Mouse (Mus musculus) midbrain, embryonic 16.5 days (tissue): ENCODE results near the gene Mpc2. TPM values are rescaled to one million over a fixed set of nuclear protein-coding genes. Genes with fewer than 3 reads are reported as not detected.

Experiments used
- ATAC-seq: fragments of 200-750 bp; cut with Nextera tagmentation; 2 replicates; pipeline ENCODE4 v1.8.0; 2017; ENCODE audit warnings: moderate TSS enrichment
- H3K27ac ChIP-seq: fragments of 300-500 bp; sonication (generic); 2 replicates; pipeline ENCODE4 v1.5.1; 2014; ENCODE audit warnings: mild to moderate bottlenecking, low read length, mixed read lengths
- H3K27me3 ChIP-seq: fragments of 300-500 bp; sonication (generic); 2 replicates; pipeline ENCODE4 v1.6.1; 2014; ENCODE audit warnings: low read depth, low read length, mixed read lengths; ENCODE audit not compliant: control insufficient read depth, insufficient read depth
- H3K36me3 ChIP-seq: fragments of 300-500 bp; sonication (generic); 2 replicates; pipeline ENCODE4 v1.6.1; 2014; ENCODE audit warnings: mild to moderate bottlenecking, low read length, moderate library complexity, mixed read lengths; ENCODE audit not compliant: control insufficient read depth, insufficient read depth
- H3K4me1 ChIP-seq: fragments of 300-500 bp; sonication (generic); 2 replicates; pipeline ENCODE4 v1.6.1; 2014; ENCODE audit warnings: mild to moderate bottlenecking, low read length, mixed read lengths; ENCODE audit not compliant: control insufficient read depth, insufficient read depth
- H3K4me2 ChIP-seq: fragments of 300-500 bp; sonication (generic); 2 replicates; pipeline ENCODE4 v1.6.1; 2014; ENCODE audit warnings: mild to moderate bottlenecking, low read length, mixed read lengths
- H3K4me3 ChIP-seq: fragments of 300-500 bp; sonication (generic); 2 replicates; pipeline ENCODE4 v1.5.1; 2014; ENCODE audit warnings: low read depth, mild to moderate bottlenecking, low read length, moderate library complexity, mixed read lengths
- H3K9ac ChIP-seq: fragments of 300-500 bp; sonication (generic); 2 replicates; pipeline ENCODE4 v1.6.1; 2014; ENCODE audit warnings: low read depth, low read length, mixed read lengths
- H3K9me3 ChIP-seq: fragments of 300-500 bp; sonication (generic); replicated peaks from 2 replicates; pipeline ENCODE4 v1.6.1; 2014; ENCODE audit warnings: mild to moderate bottlenecking, low read length, mixed read lengths; ENCODE audit not compliant: control insufficient read depth, poor library complexity, severe bottlenecking
- WGBS: fragments of 180-500 bp; shearing (Covaris S2); extraction: QIAGEN DNeasy Blood & Tissue Kit; methylation state at CpG from one replicate; pipeline ENCODE4 v1.1.7; 2014; 5-methylcytosine and 5-hydroxymethylcytosine counted together
- polyA plus RNA-seq: library from polyadenylated mRNA; unstranded; fragments of >200 nt; fragmentation: Nextera tagmentation; extraction: Ambion mirVana; gene quantifications from 2 replicates; pipeline ENCODE4 v1.2.1, GENCODE M21; 2015

Gene Mpc2
- polyA plus RNA-seq, 1 experiment from 2014 or later: 215 TPM

DNA sequence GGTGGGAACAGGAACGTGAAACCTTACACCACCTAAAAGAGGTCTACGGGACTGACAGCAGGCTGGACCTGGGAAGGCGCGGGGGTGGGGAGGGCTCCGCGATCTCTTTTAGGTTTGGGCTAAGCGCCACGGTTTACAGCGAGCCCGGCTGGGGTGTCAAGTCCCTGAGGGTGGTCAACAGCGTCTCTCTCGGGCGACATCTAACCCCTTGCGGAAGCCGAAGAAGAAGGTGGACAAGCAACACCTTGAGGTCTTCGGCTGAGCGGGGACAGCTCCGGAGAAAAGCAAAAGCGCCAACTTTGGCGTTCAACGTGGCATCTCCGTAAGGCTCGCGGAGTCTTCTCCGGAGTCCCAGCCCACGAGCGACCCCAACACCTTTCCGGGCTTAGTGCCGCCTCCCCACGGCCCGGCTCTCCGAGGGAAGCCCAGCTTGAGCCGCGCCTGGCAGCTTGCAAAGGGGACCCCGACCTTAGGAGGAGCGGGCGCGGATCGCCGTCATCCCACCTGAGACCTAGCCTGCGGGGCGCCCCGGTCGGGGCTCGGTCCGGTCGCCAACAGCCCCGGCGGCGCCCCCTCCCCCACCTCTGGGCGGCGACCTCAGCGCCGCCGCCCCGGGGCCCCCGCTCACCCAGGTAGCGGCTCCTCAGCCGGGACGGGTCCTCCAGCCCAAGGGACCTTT is 795 bp upstream of the Mpc2 start:
- Histone ChIP-seq H3K36me3 (no peaks in the 10 kb centered on the region), H3K27me3 (no peaks in the 10 kb centered on the region), H3K4me3 (peak overlapping the region; percentile 97), H3K4me1 (peaks cover 21% of the 10 kb centered on the region), H3K9me3 (no peaks in the 10 kb centered on the region), H3K27ac (peak overlapping the region; percentile 98), H3K9ac (peak overlapping the region; percentile 85), H3K4me2 (peak overlapping the region; percentile 82)
- peak; percentile 0 for ATAC-seq
- under 1% methylated on average over 60 of the region's 60 CpGs for WGBS

DNA sequence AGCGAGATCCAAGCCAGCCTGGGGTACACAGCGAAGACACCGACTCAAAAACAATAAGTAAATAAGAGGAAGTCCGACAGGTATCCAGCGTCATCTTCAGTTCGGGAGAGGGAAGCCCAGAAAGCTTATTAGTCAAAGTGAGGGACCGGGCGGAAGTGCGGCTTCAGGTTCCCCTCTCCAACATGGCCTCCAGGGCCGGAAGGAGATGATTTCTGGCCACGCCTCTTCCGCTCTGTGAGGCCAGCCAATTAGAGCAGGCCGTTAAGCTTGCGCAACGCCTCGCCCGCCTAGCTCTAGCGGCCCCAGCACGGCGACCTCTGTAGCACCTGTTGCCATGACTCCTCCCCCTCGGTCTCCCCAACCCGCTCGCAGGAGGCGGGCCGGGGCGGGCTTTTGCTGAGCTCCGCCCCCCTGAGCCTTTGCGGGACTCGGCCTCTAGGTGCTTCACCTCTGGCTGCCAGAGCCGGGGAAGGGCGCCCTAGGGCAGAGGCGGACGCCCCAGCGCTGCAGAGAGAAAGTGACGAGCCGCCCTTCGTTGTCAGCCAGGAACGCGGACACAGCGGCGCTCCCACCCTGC is 452 bp downstream of the Mpc2 start:
- under 1% methylated on average over 41 of the region's 41 CpGs for WGBS
- peaks cover 21% of the 10 kb centered on the region for H3K4me1 ChIP-seq
- H3K27ac ChIP-seq: peak overlapping the region; percentile 98
- H3K27me3 ChIP-seq: no peaks in the 10 kb centered on the region
- ATAC-seq: peak; percentile 98
- H3K9me3 ChIP-seq: no peaks in the 10 kb centered on the region
- peak overlapping the region; percentile 85 for H3K9ac ChIP-seq
- H3K4me3 ChIP-seq: peak overlapping the region; percentile 97
- no peaks in the 10 kb centered on the region for H3K36me3 ChIP-seq
- peak overlapping the region; percentile 72 for H3K4me2 ChIP-seq

DNA sequence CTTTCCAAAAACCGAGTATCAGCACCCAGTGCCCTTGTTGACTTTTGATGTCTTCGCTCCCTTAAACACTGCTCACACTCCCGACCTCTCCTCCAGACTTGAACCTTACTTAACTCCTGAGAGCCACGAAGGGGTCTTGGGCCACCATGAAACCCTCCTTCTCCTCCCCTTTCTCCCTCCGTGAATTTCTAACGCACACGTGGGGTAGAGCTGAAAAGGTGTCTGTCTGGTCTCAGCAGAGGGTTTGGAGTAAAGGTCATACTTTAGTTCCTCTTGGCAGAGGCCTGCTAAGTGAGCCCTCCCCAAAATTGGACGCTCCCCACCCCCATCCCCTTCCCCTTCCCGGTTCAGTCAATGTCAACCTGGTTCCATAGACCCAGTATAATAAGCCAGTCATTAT is 1.2 kb downstream of the Mpc2 start:
- Histone ChIP-seq H3K27ac (peak overlapping the region; percentile 80), H3K36me3 (no peaks in the 10 kb centered on the region)
- WGBS: 2% methylated on average over 9 of the region's 9 CpGs

DNA sequence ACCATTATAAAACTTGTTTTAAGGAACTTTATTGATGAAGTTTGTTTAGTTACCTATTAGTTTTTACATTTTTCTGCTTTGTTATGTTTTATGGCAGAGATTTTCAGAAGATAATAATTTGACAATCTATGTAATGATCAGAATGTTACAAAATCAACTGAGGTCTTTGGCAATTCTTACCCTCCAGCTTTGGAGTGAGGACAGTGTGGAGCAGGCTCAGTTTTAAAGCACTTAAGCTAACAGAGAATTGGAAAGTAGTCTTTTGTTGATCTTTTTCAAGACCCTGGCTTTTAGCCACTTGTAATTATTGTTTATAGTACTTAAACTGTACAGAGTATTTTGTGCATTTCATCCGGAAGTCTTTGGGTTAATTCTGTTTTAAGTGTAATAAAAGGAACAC is 2.4 kb downstream of the Mpc2 start:
- no peak overlapping the region for H3K4me2 ChIP-seq
- WGBS: 85% methylated on average over 1 of the region's 1 CpGs
- H3K27me3 ChIP-seq: no peaks in the 10 kb centered on the region

More for the DNA sequence above, 1.2 kb downstream of the Mpc2 start:
- Histone ChIP-seq H3K9ac (peak overlapping the region; percentile 80), H3K4me1 (peaks cover 21% of the 10 kb centered on the region), H3K27me3 (no peaks in the 10 kb centered on the region), H3K4me3 (peak overlapping the region; percentile 97), H3K9me3 (no peaks in the 10 kb centered on the region), H3K4me2 (peak overlapping the region; percentile 72)
- ATAC-seq: no peak

DNA sequence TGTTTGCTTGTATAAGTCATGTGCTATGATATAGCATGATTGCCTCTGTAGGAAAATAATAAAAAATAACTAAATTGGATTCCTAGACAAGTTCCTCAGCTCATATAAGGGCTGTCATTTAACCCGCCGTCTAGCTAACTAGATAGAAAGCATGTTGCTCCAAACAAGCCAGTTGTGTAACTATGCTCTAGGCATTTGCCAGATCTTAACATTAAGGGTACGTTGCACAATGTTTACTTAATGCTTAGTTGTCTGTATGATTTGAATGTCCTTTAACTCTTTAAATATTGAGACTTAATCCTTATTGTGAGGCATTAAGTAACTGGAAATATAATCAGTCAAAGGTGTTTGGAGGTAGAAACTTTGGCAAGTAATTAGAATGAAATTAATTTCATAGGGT is 4.1 kb downstream of the Mpc2 start:
- 92% methylated on average over 3 of the region's 3 CpGs for WGBS

More for the DNA sequence above, 2.4 kb downstream of the Mpc2 start:
- Histone ChIP-seq H3K4me1 (peaks cover 20% of the 10 kb centered on the region), H3K4me3 (no peak overlapping the region), H3K9me3 (no peaks in the 10 kb centered on the region), H3K27ac (no peak overlapping the region), H3K36me3 (no peaks in the 10 kb centered on the region), H3K9ac (no peak overlapping the region)
- no peak for ATAC-seq

DNA sequence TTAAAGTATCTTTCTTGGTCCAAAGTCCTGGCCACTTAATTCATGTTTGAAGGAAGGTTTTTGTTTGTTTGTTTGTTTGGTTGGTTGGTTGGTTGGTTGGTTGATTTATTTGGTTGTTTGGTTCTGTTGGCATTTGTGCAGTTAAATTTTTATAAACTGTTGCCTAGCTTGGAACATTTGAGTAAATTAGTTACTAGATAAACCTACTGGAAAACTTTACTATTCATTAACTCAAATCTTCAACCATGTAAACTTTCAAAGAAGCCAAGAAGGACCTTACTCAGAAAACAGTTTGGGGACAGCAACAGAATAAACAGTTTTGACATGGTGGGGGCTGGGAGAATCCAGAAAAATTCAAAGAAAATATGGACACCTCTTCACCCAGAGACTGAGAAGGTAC is 8.5 kb downstream of the Mpc2 start:
- ATAC-seq: no peak

More for the DNA sequence above, 4.1 kb downstream of the Mpc2 start:
- H3K36me3 ChIP-seq: no peaks in the 10 kb centered on the region
- no peak for ATAC-seq
- H3K9ac ChIP-seq: no peak overlapping the region
- no peaks in the 10 kb centered on the region for H3K27me3 ChIP-seq
- H3K4me2 ChIP-seq: no peak overlapping the region
- no peaks in the 10 kb centered on the region for H3K9me3 ChIP-seq
- peaks cover 7% of the 10 kb centered on the region for H3K4me1 ChIP-seq
- no peak overlapping the region for H3K4me3 ChIP-seq
- H3K27ac ChIP-seq: no peak overlapping the region

DNA sequence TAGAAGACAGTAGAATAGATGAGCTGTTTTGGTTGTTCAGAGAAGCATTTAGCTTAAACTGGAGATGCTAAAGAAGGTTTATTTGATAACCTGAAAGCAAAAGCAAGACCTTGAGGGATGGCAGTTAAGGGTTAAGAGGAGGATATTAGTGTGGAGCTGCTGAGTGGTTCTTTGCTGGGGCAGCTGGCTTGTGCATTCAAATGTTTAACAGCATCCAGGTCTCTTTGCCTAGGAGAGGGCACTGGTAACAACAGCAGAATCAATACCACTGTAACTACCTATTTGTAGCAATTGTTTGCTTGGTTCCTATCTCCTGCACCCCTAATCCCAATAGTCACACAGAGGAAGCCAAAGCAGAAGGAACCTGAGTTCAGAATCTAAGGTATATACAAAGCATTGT is 9.3 kb downstream of the Mpc2 start:
- Histone ChIP-seq H3K4me1 (no peaks in the 10 kb centered on the region), H3K27me3 (no peaks in the 10 kb centered on the region), H3K27ac (no peak overlapping the region), H3K9ac (no peak overlapping the region), H3K4me2 (no peak overlapping the region), H3K36me3 (no peaks in the 10 kb centered on the region), H3K4me3 (no peak overlapping the region), H3K9me3 (no peaks in the 10 kb centered on the region)
- no peak for ATAC-seq

More for the DNA sequence above, 8.5 kb downstream of the Mpc2 start:
- H3K36me3 ChIP-seq: no peaks in the 10 kb centered on the region
- H3K9me3 ChIP-seq: no peaks in the 10 kb centered on the region
- no peaks in the 10 kb centered on the region for H3K27me3 ChIP-seq
- no peak overlapping the region for H3K27ac ChIP-seq
- no peak overlapping the region for H3K4me3 ChIP-seq
- no peaks in the 10 kb centered on the region for H3K4me1 ChIP-seq
- H3K9ac ChIP-seq: no peak overlapping the region
- no peak overlapping the region for H3K4me2 ChIP-seq

DNA sequence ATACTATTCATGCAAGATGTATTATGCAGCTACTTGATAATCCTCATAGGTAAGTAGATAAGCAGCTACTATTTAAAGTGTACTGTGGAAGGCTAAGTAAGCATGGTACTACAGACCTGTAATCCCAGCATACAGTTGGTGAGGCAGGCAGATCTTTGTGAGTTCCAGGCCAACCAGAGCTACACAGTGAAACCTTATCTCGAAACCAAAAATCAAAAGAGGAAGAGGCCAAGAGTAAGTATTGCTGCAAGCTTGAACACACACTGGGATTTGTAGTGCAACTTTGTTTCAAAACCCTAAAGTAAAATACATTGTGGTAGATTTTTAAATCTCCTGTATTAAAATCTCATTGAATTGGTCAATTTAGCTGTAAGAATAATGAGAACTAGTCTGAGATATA is 11.1 kb downstream of the Mpc2 start:
- Histone ChIP-seq H3K4me3 (no peak overlapping the region), H3K9me3 (no peaks in the 10 kb centered on the region), H3K9ac (no peak overlapping the region), H3K27me3 (no peaks in the 10 kb centered on the region), H3K27ac (no peak overlapping the region), H3K4me1 (no peaks in the 10 kb centered on the region), H3K36me3 (no peaks in the 10 kb centered on the region), H3K4me2 (no peak overlapping the region)
- no peak for ATAC-seq
- WGBS: 97% methylated on average over 1 of the region's 1 CpGs

DNA sequence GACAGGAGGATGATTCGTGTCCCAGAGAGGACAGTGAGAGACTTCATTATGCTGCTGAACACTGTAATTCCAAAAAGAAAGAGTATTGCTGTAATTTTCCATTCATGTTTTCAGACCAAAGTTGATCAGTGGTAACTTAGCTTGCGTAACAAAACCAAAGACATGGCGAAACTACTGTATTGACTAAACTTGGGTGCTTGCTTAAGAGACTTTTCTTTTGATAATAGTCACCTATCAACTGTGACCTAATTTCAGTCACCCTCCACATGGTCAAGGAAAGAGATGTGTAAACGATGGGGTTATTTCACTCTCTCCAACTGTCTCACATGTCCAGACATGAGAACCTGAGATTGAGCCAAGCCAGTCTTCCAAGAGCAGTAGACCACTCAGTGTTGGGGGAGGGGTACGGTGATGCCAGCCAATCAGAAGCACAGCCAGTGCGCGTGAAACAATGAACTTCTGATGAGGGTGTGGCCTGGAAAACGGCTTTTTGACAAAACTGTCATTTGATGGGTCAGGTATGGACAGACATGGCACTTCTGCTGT is 24.3 kb downstream of the Mpc2 start, which contains the start of gene Adcy10:
Gene Adcy10, plus strand, starts transcription at position 496 of the 546 bp plus-strand sequence.
- WGBS: 94% methylated on average over 8 of the region's 8 CpGs
- no peaks in the 10 kb centered on the region for H3K27me3 ChIP-seq
- no peak for ATAC-seq

More for the DNA sequence above, 24.3 kb downstream of the Mpc2 start, which contains the start of gene Adcy10:
- no peak within 1 kb of the TSS for H3K9ac ChIP-seq
- H3K9me3 ChIP-seq: no peaks in the 10 kb centered on the region
- H3K4me2 ChIP-seq: no peak within 1 kb of the TSS
- no peaks in the 10 kb centered on the region for H3K4me1 ChIP-seq
- H3K4me3 ChIP-seq: no peak within 1 kb of the TSS
- H3K27ac ChIP-seq: no peak within 1 kb of the TSS
- peaks cover 5% of the 10 kb centered on the region for H3K36me3 ChIP-seq
